Mouse (Mus musculus): ENCODE results near the gene Gm973. TPM values are rescaled to one million over a fixed set of nuclear protein-coding genes. Genes with fewer than 3 reads are reported as not detected.

The Gm973 gene
- total RNA-seq, 2 experiments from 2014 or later: 0.87 to 1.4 TPM

- DNase-seq (ENCODE audit: low spot score): no peak
Observed at GRCm38 (mm10) chr1:59580880-59581279, 64.8 kb downstream of the Gm973 start.

- peak; percentile 71 for DNase-seq (ENCODE audit: low spot score)
Observed at GRCm38 (mm10) chr1:59584656-59585410, 68.8 kb downstream of the Gm973 start.

GRCm38 (mm10) chr1:59589271-59589670 is 73.2 kb downstream of the Gm973 start:
- DNase-seq (ENCODE audit: low spot score): no peak

- DNase-seq (ENCODE audit: low spot score): peak; percentile 10
Observed at GRCm38 (mm10) chr1:59592359-59592758, 76.3 kb downstream of the Gm973 start.

GRCm38 (mm10) chr1:59592876-59593275 is 76.8 kb downstream of the Gm973 start:
- DNase-seq (ENCODE audit: low spot score): peak; percentile 58

- DNase-seq (ENCODE audit: low spot score): peak; percentile 54
Observed at GRCm38 (mm10) chr1:59593622-59594035, 77.6 kb downstream of the Gm973 start.

GRCm38 (mm10) chr1:59594586-59595266 is 78.7 kb downstream of the Gm973 start:
- DNase-seq (ENCODE audit: low spot score): no peak

- no peak for DNase-seq (ENCODE audit: low spot score)
Observed at GRCm38 (mm10) chr1:59595609-59596008, 79.5 kb downstream of the Gm973 start.

- DNase-seq (ENCODE audit: low spot score): no peak
Observed at GRCm38 (mm10) chr1:59602531-59603416, 86.7 kb downstream of the Gm973 start.

GRCm38 (mm10) chr1:59603417-59603712 is 87.3 kb downstream of the Gm973 start:
- DNase-seq (ENCODE audit: low spot score): no peak

GRCm38 (mm10) chr1:59603893-59604292 is 87.8 kb downstream of the Gm973 start:
- no peak for DNase-seq (ENCODE audit: low spot score)

- DNase-seq (ENCODE audit: low spot score): no peak
Observed at GRCm38 (mm10) chr1:59606479-59606878, 90.4 kb downstream of the Gm973 start.

- no peak for DNase-seq (ENCODE audit: low spot score)
Observed at GRCm38 (mm10) chr1:59607071-59607470, 91.0 kb downstream of the Gm973 start.

GRCm38 (mm10) chr1:59608125-59608762 is 92.2 kb downstream of the Gm973 start:
- no peak for DNase-seq (ENCODE audit: low spot score)

GRCm38 (mm10) chr1:59608920-59609319 is 92.9 kb downstream of the Gm973 start:
- DNase-seq (ENCODE audit: low spot score): no peak

GRCm38 (mm10) chr1:59609458-59609857 is 93.4 kb downstream of the Gm973 start:
- DNase-seq (ENCODE audit: low spot score): no peak

- DNase-seq (ENCODE audit: low spot score): peak; percentile 62
Observed at GRCm38 (mm10) chr1:59609896-59610295, 93.8 kb downstream of the Gm973 start.

GRCm38 (mm10) chr1:59610929-59611328 is 94.9 kb downstream of the Gm973 start:
- DNase-seq (ENCODE audit: low spot score): no peak

GRCm38 (mm10) chr1:59613795-59614194 is 97.7 kb downstream of the Gm973 start:
- DNase-seq (ENCODE audit: low spot score): peak; percentile 52

- DNase-seq (ENCODE audit: low spot score): no peak
Observed at GRCm38 (mm10) chr1:59615021-59615420, 99.0 kb downstream of the Gm973 start.

GRCm38 (mm10) chr1:59619201-59619600 is 103.1 kb downstream of the Gm973 start:
- no peak for DNase-seq (ENCODE audit: low spot score)
